Mouse (Mus musculus) hindbrain, embryonic 11.5 days (tissue): Measurements from ENCODE around the gene Yod1. TPM values are rescaled to one million over a fixed set of nuclear protein-coding genes. Genes with fewer than 3 reads are reported as not detected.

Experiments used
- ATAC-seq: fragments of 200-750 bp; cut with Nextera tagmentation; 2 replicates; pipeline ENCODE4 v1.8.0; 2017; ENCODE audit warnings: mild to moderate bottlenecking, moderate TSS enrichment, moderate library complexity; ENCODE audit not compliant: low FRiP score
- DNase-seq: peaks from one replicate; pipeline ENCODE4 v3.0.0-alpha.2; 2015; ENCODE audit warnings: low spot score
- H3K27ac ChIP-seq: fragments of 300-500 bp; sonication (generic); 2 replicates; pipeline ENCODE4 v1.5.1; 2014; ENCODE audit warnings: mild to moderate bottlenecking, low read depth, low read length
- H3K27me3 ChIP-seq: fragments of 300-500 bp; sonication (generic); 2 replicates; pipeline ENCODE4 v1.6.1; 2014; ENCODE audit warnings: mild to moderate bottlenecking, low read length, moderate library complexity, mixed read lengths; ENCODE audit not compliant: control insufficient read depth, insufficient read depth
- H3K36me3 ChIP-seq: fragments of 300-500 bp; sonication (generic); 2 replicates; pipeline ENCODE4 v1.6.1; 2014; ENCODE audit warnings: mild to moderate bottlenecking, low read length, moderate library complexity, mixed read lengths; ENCODE audit not compliant: control insufficient read depth, insufficient read depth
- H3K4me1 ChIP-seq: fragments of 300-500 bp; sonication (generic); replicated peaks from 2 replicates; pipeline ENCODE4 v1.6.1; 2014; ENCODE audit warnings: low read length, mixed read lengths; ENCODE audit not compliant: control insufficient read depth, insufficient read depth
- H3K4me2 ChIP-seq: fragments of 300-500 bp; sonication (generic); replicated peaks from 2 replicates; pipeline ENCODE4 v1.6.1; 2014; ENCODE audit warnings: mild to moderate bottlenecking, low read depth, low read length
- H3K4me3 ChIP-seq: fragments of 300-500 bp; sonication (generic); 2 replicates; pipeline ENCODE4 v1.5.1; 2014; ENCODE audit warnings: low read depth, low read length
- H3K9ac ChIP-seq: fragments of 300-500 bp; sonication (generic); 2 replicates; pipeline ENCODE4 v1.6.1; 2014; ENCODE audit warnings: low read depth, low read length
- H3K9me3 ChIP-seq: fragments of 300-500 bp; sonication (generic); 2 replicates; pipeline ENCODE4 v1.6.1; 2016; ENCODE audit warnings: low read length; ENCODE audit not compliant: control insufficient read depth
- WGBS: fragments of 180-500 bp; shearing (Covaris S2); extraction: QIAGEN DNeasy Blood & Tissue Kit; methylation state at CpG from one replicate; pipeline ENCODE4 v1.1.7; 2014; 5-methylcytosine and 5-hydroxymethylcytosine counted together
- polyA plus RNA-seq: library from polyadenylated mRNA; unstranded; fragments of >200 nt; fragmentation: Nextera tagmentation; extraction: Ambion mirVana; gene quantifications from 2 replicates; pipeline ENCODE4 v1.2.1, GENCODE M21; 2014

Yod1 gene
- 14.8 and 17.7 TPM in 2 replicates for polyA plus RNA-seq

DNA sequence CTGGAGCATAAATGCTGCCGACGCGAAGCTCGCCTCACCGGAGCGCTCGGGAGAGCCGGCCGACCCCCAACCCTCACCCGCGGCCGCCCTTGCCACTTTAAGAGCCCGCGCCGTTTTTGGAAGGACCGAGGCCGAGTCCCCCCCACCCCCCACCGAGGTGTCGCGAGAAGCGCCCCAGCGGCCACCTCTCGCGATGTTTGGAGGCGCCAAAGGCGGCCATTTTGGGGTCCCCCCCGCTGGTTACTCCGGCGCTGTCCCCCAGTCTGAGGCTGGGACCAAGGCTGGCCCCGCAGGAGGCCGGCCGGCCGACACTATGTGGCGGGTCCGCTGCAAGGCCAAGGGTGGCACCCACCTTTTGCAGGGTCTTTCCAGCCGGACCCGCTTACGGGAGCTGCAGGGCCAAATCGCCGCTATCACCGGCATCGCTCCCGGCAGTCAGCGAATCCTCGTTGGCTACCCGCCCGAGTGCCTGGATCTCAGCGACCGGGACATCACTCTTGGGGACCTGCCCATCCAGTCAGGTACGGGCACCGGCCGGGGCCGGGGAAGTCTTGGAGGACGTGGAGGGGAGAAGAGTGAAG is at the start of gene Yod1:
Gene Yod1, plus strand, starts transcription at position 37 of the 581 bp plus-strand sequence.
- Histone ChIP-seq H3K9me3 (no peaks in the 10 kb centered on the region), H3K36me3 (no peaks in the 10 kb centered on the region), H3K4me1 (no peaks in the 10 kb centered on the region), H3K9ac (peak within 1 kb of the TSS; percentile 98), H3K27ac (peak within 1 kb of the TSS; percentile 82), H3K4me2 (peak within 1 kb of the TSS; percentile 96), H3K4me3 (peak within 1 kb of the TSS; percentile 88), H3K27me3 (no peaks in the 10 kb centered on the region)
- ATAC-seq (peak; percentile 82), DNase-seq (peak; percentile 95)
- WGBS, result under 1% methylated on average over 46 of the region's 54 CpGs

DNA sequence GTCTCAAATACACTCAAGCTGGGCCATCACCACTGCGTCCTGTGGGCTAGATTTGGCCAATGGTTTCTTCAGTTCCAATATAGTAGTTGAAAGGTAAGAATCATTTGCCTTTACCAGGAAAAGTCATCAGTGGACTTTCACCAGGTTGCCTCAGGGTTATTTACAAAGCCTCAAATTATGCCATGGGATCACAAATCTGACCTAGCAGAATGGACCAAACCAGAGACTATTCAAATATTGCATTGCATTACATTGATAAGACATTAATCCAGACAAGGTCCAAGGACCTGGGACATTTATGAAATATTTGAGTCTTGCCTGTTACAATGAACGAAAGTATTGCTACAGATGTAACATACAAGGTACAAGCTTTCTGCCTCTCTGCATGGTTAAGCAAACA is 38.6 kb upstream of the Yod1 start:
- ATAC-seq (no peak), DNase-seq (no peak)
- Histone ChIP-seq H3K9ac (no peak overlapping the region), H3K9me3 (no peaks in the 10 kb centered on the region), H3K36me3 (no peaks in the 10 kb centered on the region), H3K4me2 (no peak overlapping the region), H3K4me1 (no peaks in the 10 kb centered on the region), H3K27me3 (no peaks in the 10 kb centered on the region), H3K4me3 (no peak overlapping the region), H3K27ac (no peak overlapping the region)
- 84% methylated on average over 2 of the region's 2 CpGs for WGBS

DNA sequence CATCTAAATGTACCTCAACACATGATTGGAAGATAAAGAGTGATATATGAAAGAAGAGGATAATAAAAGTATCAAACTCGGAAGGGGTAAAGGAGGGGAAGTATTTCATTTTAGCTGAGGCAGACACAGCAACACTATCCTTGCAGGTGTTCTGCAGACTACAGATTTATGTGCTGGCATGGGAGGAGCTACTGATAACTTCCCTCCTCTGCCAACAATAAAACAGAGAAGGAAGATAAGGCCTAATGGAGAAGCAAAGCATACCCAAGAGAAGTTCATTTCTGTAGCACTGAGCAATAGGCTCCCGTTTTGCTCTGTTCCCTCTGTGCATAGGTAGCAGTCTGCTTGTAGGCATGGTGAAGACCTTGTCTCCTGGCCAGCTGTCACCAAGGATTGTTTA is 36.1 kb upstream of the Yod1 start:
- 78% methylated on average over 2 of the region's 2 CpGs for WGBS
- DNase-seq, result no peak
- no peaks in the 10 kb centered on the region for H3K9me3 ChIP-seq

DNA sequence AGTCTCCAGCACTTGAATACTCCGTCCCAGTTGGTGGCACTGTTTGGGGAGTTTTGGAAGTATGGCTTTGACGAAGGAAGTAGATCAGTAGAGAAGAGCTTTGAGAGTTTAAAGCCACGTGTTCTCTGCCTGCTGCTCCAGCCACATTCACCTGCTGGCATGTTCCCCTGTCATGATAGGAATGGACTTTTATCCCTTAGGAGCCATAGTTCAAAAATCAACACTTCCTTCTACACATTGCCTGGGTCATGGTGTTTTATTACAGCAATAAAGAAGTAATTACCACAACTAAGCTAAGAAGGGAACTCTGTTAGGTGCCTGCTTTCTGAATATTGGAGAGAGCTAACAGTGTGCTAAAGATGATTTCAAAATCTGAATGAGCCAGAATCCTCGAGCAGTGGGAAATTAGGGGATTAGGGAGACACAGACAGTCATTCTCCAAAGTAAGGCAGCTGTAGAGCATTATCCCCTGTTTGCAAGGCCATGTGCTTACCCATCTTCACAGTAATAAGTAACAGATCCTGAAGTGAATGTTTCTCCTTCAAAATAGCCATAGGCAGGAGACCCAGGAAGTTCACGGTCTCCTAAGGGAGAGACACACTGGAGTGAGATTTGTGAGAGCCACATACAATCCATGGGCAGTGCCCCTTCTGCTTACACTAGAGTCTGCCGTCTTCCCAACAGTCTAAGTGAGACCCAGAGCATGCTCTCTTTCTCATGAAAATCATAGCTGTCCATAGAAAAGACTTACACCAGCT is 35.3 kb upstream of the Yod1 start:
- DNase-seq, result no peak
- H3K4me2 ChIP-seq, result no peak overlapping the region
- no peak overlapping the region for H3K27ac ChIP-seq
- H3K36me3 ChIP-seq, result no peaks in the 10 kb centered on the region
- no peaks in the 10 kb centered on the region for H3K4me1 ChIP-seq
- 77% methylated on average over 6 of the region's 6 CpGs for WGBS
- H3K4me3 ChIP-seq, result no peak overlapping the region
- H3K27me3 ChIP-seq, result no peaks in the 10 kb centered on the region
- H3K9me3 ChIP-seq, result no peaks in the 10 kb centered on the region
- no peak overlapping the region for H3K9ac ChIP-seq
- no peak for ATAC-seq

More for the DNA sequence above, 36.1 kb upstream of the Yod1 start:
- ATAC-seq, result no peak
- H3K9ac ChIP-seq, result no peak overlapping the region
- no peak overlapping the region for H3K27ac ChIP-seq
- no peak overlapping the region for H3K4me3 ChIP-seq
- H3K4me2 ChIP-seq, result no peak overlapping the region
- H3K36me3 ChIP-seq, result no peaks in the 10 kb centered on the region
- H3K27me3 ChIP-seq, result no peaks in the 10 kb centered on the region
- no peaks in the 10 kb centered on the region for H3K4me1 ChIP-seq

DNA sequence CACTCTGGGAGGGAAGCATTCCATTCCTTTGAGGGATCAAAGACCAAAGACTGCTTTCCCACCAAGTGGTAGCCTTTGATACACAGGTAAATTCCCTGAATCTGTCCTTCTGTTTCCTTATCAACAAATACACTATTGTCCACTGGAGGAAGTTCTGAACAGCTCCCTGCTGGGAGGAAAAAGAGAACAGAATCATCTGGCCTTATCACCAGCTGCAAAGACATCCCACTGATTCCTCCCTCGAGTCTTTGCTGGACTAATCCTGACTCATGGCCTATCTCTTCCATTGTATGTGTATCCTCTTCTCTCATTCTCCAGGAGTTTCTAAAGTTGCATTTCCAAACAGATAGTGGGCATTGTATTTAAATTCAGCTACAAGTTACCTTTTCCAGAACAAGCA is 33.2 kb upstream of the Yod1 start:
- no peaks in the 10 kb centered on the region for H3K9me3 ChIP-seq
- no peak overlapping the region for H3K27ac ChIP-seq
- 56% methylated on average over 1 of the region's 1 CpGs for WGBS
- DNase-seq, result no peak
- no peaks in the 10 kb centered on the region for H3K36me3 ChIP-seq
- H3K27me3 ChIP-seq, result no peaks in the 10 kb centered on the region
- no peak overlapping the region for H3K4me3 ChIP-seq
- no peak overlapping the region for H3K9ac ChIP-seq
- ATAC-seq, result no peak
- H3K4me2 ChIP-seq, result no peak overlapping the region
- H3K4me1 ChIP-seq, result no peaks in the 10 kb centered on the region

DNA sequence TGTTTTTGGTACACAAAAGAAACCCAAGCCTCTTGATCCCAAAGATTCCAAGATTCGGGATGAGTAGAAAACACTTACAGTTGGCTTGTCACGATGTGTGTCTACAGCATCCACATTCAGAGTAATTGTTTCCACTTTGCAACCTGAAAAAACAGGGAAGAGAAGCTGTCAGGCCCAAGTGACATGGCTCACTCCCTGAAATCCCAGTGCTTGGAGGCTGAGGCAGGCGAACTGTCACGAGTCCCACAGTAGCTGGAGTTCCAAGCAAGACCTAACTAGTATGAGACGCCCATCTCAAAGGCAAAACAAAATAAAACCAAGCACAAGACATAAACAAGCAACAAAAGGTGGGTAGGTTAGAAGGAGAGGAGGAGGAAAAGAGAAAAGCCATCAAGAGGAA is 18.5 kb upstream of the Yod1 start:
- Histone ChIP-seq H3K9me3 (no peaks in the 10 kb centered on the region), H3K9ac (no peak overlapping the region)

GRCm38 (mm10) chr1:130699937-130700633 is 17.0 kb upstream of the Yod1 start:
- Histone ChIP-seq H3K4me3 (no peak overlapping the region), H3K9me3 (no peaks in the 10 kb centered on the region), H3K4me2 (no peak overlapping the region), H3K9ac (no peak overlapping the region), H3K27me3 (no peaks in the 10 kb centered on the region), H3K27ac (no peak overlapping the region), H3K36me3 (0 out of 2 replicates have a peak, but pooled peaks cover 12% of the 10 kb centered on the region), H3K4me1 (no peaks in the 10 kb centered on the region)
- DNase-seq, result no peak
- ATAC-seq, result no peak
- WGBS, result 89% methylated on average over 10 of the region's 10 CpGs

More for the DNA sequence above, 18.5 kb upstream of the Yod1 start:
- Histone ChIP-seq H3K36me3 (0 out of 2 replicates have a peak, but pooled peaks cover 12% of the 10 kb centered on the region), H3K27ac (no peak overlapping the region), H3K4me2 (no peak overlapping the region), H3K4me3 (no peak overlapping the region), H3K4me1 (no peaks in the 10 kb centered on the region), H3K27me3 (no peaks in the 10 kb centered on the region)
- DNase-seq (no peak), ATAC-seq (no peak)
- 93% methylated on average over 5 of the region's 5 CpGs for WGBS

DNA sequence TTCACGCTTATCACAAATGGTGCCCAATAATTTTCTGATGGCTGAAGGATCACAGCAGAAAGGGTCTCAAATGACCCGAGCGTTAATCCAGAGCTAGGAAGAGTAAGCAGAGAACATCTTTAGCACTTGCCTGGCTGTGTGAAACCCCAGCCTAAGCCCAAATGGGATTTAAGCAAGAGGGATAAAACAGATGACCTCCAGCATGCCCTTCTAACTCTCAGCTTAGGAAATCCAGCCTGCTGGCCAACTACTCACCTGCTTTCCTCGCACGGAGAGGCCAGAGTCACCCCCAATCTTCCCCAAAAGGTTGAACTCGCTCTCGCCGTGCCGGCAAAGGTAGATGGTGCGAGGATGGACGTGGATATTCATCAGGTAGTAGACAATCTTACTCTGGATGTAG is 15.2 kb upstream of the Yod1 start:
- 95% methylated on average over 11 of the region's 11 CpGs for WGBS
- Histone ChIP-seq H3K4me2 (no peak overlapping the region), H3K9me3 (no peaks in the 10 kb centered on the region), H3K27me3 (no peaks in the 10 kb centered on the region), H3K27ac (no peak overlapping the region), H3K36me3 (peaks cover 15% of the 10 kb centered on the region; the same call in 1 of the 2 replicates), H3K4me1 (no peaks in the 10 kb centered on the region), H3K9ac (no peak overlapping the region), H3K4me3 (no peak overlapping the region)
- ATAC-seq, result no peak
- DNase-seq, result no peak
